Mouse (Mus musculus) testis, adult 2 months (tissue): ENCODE results near the gene Clcn6. TPM values are rescaled to one million over a fixed set of nuclear protein-coding genes. Genes with fewer than 3 reads are reported as not detected.
A peak's percentile ranks its signal among the peaks of the same experiment; 100 is the strongest.

ENCODE experiments used
- H3K27ac ChIP-seq: fragments of 200-500 bp; 2 replicates; pipeline ENCODE4 v1.5.1; 2012; ENCODE audit warnings: low read depth, low read length; ENCODE audit not compliant: control insufficient read depth, insufficient read depth
- H3K27me3 ChIP-seq: fragments of 200-500 bp; 2 replicates; pipeline ENCODE4 v1.6.1; 2012; ENCODE audit warnings: mild to moderate bottlenecking, low read length, moderate library complexity; ENCODE audit not compliant: control insufficient read depth, insufficient read depth
- H3K36me3 ChIP-seq: fragments of 200-500 bp; 2 replicates; pipeline ENCODE4 v1.6.1; 2012; ENCODE audit warnings: mild to moderate bottlenecking, low read length; ENCODE audit not compliant: control insufficient read depth, insufficient read depth
- H3K4me1 ChIP-seq: fragments of 200-500 bp; 2 replicates; pipeline ENCODE4 v1.6.1; 2012; ENCODE audit warnings: low read length; ENCODE audit not compliant: control insufficient read depth, insufficient read depth
- H3K4me3 ChIP-seq: fragments of 200-500 bp; 2 replicates; pipeline ENCODE4 v1.5.1; 2012; ENCODE audit warnings: low read depth, mild to moderate bottlenecking, low read length, moderate library complexity, mixed read lengths; ENCODE audit not compliant: control insufficient read depth
- CTCF ChIP-seq: fragments of 200-500 bp; IDR thresholded peaks from 2 replicates; pipeline ENCODE4 v1.5.1; 2012; ENCODE audit warnings: low read depth, mild to moderate bottlenecking, inconsistent platforms, low read length, moderate library complexity; ENCODE audit not compliant: control insufficient read depth, insufficient read depth, insufficient replicate concordance
- POLR2A ChIP-seq: fragments of 200-500 bp; IDR thresholded peaks from 2 replicates; pipeline ENCODE4 v1.6.1; 2012; ENCODE audit warnings: low read depth, mild to moderate bottlenecking, inconsistent platforms, low read length, moderate library complexity; ENCODE audit not compliant: control insufficient read depth
- polyA plus RNA-seq: library from polyadenylated mRNA; depleted of rRNA; stranded (reverse); fragments of >200 nt; gene quantifications from 2 replicates; pipeline ENCODE4 v1.2.3, GENCODE M21; 2012; rRNA removed

Gene Clcn6
- 9.8 and 12.7 TPM in 2 replicates for polyA plus RNA-seq

- Histone ChIP-seq H3K27me3 (no peaks in the 10 kb centered on the region), H3K4me1 (peaks cover 9% of the 10 kb centered on the region), H3K4me3 (peak within 1 kb of the TSS; percentile 93), H3K36me3 (no peaks in the 10 kb centered on the region; the same call in none of the 2 replicates), H3K27ac (peak within 1 kb of the TSS; percentile 91)
- TF ChIP-seq CTCF (no peak), POLR2A (peak; percentile 85)
Observed at GRCm38 (mm10) chr4:148038600-148039253, at the start of gene Clcn6, which contains the start of gene Mthfr. TSS of gene Clcn6 (minus strand) at chr4:148038821. TSS of gene Mthfr (plus strand) at chr4:148039077.

- no peak for TF ChIP-seq CTCF
- peak; percentile 90 for TF ChIP-seq POLR2A
- Histone ChIP-seq H3K27ac (peak within 1 kb of the TSS; percentile 92), H3K4me1 (peaks cover 18% of the 10 kb centered on the region)
Observed at GRCm38 (mm10) chr4:148087907-148088527, 49.4 kb upstream of the Clcn6 start, which contains the start of gene Agtrap. TSS of gene Agtrap (minus strand) at chr4:148088031.

GRCm38 (mm10) chr4:148087091-148087906 is 48.7 kb upstream of the Clcn6 start:
- TF ChIP-seq CTCF (no peak), POLR2A (no peak)
- peaks cover 18% of the 10 kb centered on the region for H3K4me1 ChIP-seq

More at GRCm38 (mm10) chr4:148087907-148088527, 49.4 kb upstream of the Clcn6 start, which contains the start of gene Agtrap:
- H3K27me3 ChIP-seq, result no peaks in the 10 kb centered on the region
- no peaks in the 10 kb centered on the region for H3K36me3 ChIP-seq
- H3K4me3 ChIP-seq, result peak within 1 kb of the TSS; percentile 94

GRCm38 (mm10) chr4:148085907-148086305 is 47.3 kb upstream of the Clcn6 start:
- peak overlapping the region; percentile 2 for H3K27ac ChIP-seq
- H3K4me3 ChIP-seq, result no peak overlapping the region
- TF ChIP-seq POLR2A (no peak), CTCF (no peak)
- no peaks in the 10 kb centered on the region for H3K27me3 ChIP-seq
- peaks cover 3% of the 10 kb centered on the region; the same call in 1 of the 2 replicates for H3K36me3 ChIP-seq
- H3K4me1 ChIP-seq, result peaks cover 18% of the 10 kb centered on the region

More at GRCm38 (mm10) chr4:148087091-148087906, 48.7 kb upstream of the Clcn6 start:
- H3K27me3 ChIP-seq, result no peaks in the 10 kb centered on the region
- peak overlapping the region; percentile 94 for H3K4me3 ChIP-seq
- peak overlapping the region; percentile 83 for H3K27ac ChIP-seq
- no peaks in the 10 kb centered on the region for H3K36me3 ChIP-seq

GRCm38 (mm10) chr4:148085131-148085906 is 46.7 kb upstream of the Clcn6 start:
- no peak for TF ChIP-seq CTCF
- no peak for TF ChIP-seq POLR2A
- peak overlapping the region; percentile 27 for H3K27ac ChIP-seq
- H3K4me3 ChIP-seq, result no peak overlapping the region
- H3K4me1 ChIP-seq, result peaks cover 18% of the 10 kb centered on the region
- H3K27me3 ChIP-seq, result no peaks in the 10 kb centered on the region
- H3K36me3 ChIP-seq, result peaks cover 3% of the 10 kb centered on the region; the same call in 1 of the 2 replicates

GRCm38 (mm10) chr4:148084261-148084714 is 45.7 kb upstream of the Clcn6 start:
- Histone ChIP-seq H3K27me3 (no peaks in the 10 kb centered on the region), H3K27ac (no peak overlapping the region), H3K4me3 (no peak overlapping the region), H3K4me1 (peaks cover 18% of the 10 kb centered on the region), H3K36me3 (peaks cover 3% of the 10 kb centered on the region; the same call in 1 of the 2 replicates)
- no peak for TF ChIP-seq POLR2A
- TF ChIP-seq CTCF, result no peak
